In genomic region chr3:122295511-122295910, GRCm38 (mm10) we compare ENCODE assay signal across 8 mouse cellular contexts. TPM values are rescaled to one million over a fixed set of nuclear protein-coding genes. Genes with fewer than 3 reads are reported as not detected.
DNase-seq lines count a peak whose midpoint lies in the region; ATAC-seq and TF ChIP-seq lines count a peak whose summit lies in the region.

No protein-coding gene starts in this region.

- H3K4me2 ChIP-seq in limb, embryonic 12.5 days = no peak overlapping the region
- H3K4me2 ChIP-seq in midbrain, embryonic 13.5 days (replicated peaks) = no peak overlapping the region

- peak; percentile 31 to 42 for DNase-seq in cerebellum, adult 2 months
- no peak for DNase-seq in cerebellum, adult 8-10 months
- peak; percentile 93 for DNase-seq in ES-CJ7 (ENCODE audit: low read depth, low spot score)
- DNase-seq in cerebellum, postnatal 14 days = peak; percentile 47 to 67
- DNase-seq in heart, postnatal 4 days = peak; percentile 70
- peak; percentile 82 for DNase-seq in splenic B cell, adult 2 months (ENCODE audit: low read depth, low spot score)

- H3K4me1 ChIP-seq in cerebellum, adult 2 months (ENCODE audit: control insufficient read depth, insufficient read depth, low read length) = peaks cover 4% of the 10 kb centered on the region
- H3K4me1 ChIP-seq in limb, embryonic 12.5 days (replicated peaks) = peaks cover 38% of the 10 kb centered on the region
- H3K4me1 ChIP-seq in midbrain, embryonic 13.5 days (replicated peaks) = peaks cover 60% of the 10 kb centered on the region

- no peak for TF ChIP-seq POLR2A in cerebellum, adult 2 months (IDR thresholded peaks at IDR 0.05; ENCODE audit: borderline replicate concordance, insufficient read depth, low read length)

- 27% methylated on average over 5 of the region's 5 CpGs for WGBS in cerebellum, adult 2 months
- 13% methylated on average over 5 of the region's 5 CpGs for WGBS in limb, embryonic 12.5 days
- 12% methylated on average over 5 of the region's 5 CpGs for WGBS in midbrain, embryonic 13.5 days

- no peaks in the 10 kb centered on the region for H3K36me3 ChIP-seq in limb, embryonic 12.5 days
- H3K36me3 ChIP-seq in midbrain, embryonic 13.5 days = no peaks in the 10 kb centered on the region
- no peaks in the 10 kb centered on the region for H3K36me3 ChIP-seq in splenic B cell, adult 2 months (ENCODE audit: control insufficient read depth, insufficient read depth, low read length, poor library complexity, severe bottlenecking)

- no peaks in the 10 kb centered on the region for H3K9me3 ChIP-seq in limb, embryonic 12.5 days
- H3K9me3 ChIP-seq in midbrain, embryonic 13.5 days = no peaks in the 10 kb centered on the region

- no peak overlapping the region for H3K9ac ChIP-seq in limb, embryonic 12.5 days (replicated peaks)
- H3K9ac ChIP-seq in midbrain, embryonic 13.5 days (replicated peaks) = no peak overlapping the region

- H3K27me3 ChIP-seq in cerebellum, adult 2 months (ENCODE audit: control insufficient read depth, insufficient read depth, low read length) = no peaks in the 10 kb centered on the region
- H3K27me3 ChIP-seq in limb, embryonic 12.5 days = no peaks in the 10 kb centered on the region
- no peaks in the 10 kb centered on the region for H3K27me3 ChIP-seq in midbrain, embryonic 13.5 days
- no peaks in the 10 kb centered on the region for H3K27me3 ChIP-seq in splenic B cell, adult 2 months (ENCODE audit: control insufficient read depth, insufficient read depth, low read length, poor library complexity, severe bottlenecking)

- TF ChIP-seq CTCF in cerebellum, adult 2 months (IDR thresholded peaks at IDR 0.05; ENCODE audit: borderline replicate concordance, insufficient read depth, low read depth, low read length) = peak; percentile 62; the same call in 1 of the 2 replicates

- no peak for ATAC-seq in limb, embryonic 12.5 days (ENCODE audit: insufficient number of reproducible peaks, insufficient read depth, low FRiP score, low TSS enrichment, low read depth)
- ATAC-seq in midbrain, embryonic 13.5 days = no peak

- H3K4me3 ChIP-seq in cerebellum, adult 2 months (replicated peaks; ENCODE audit: insufficient read depth, low read depth, low read length) = no peak overlapping the region
- no peak overlapping the region for H3K4me3 ChIP-seq in limb, embryonic 12.5 days (replicated peaks)
- no peak overlapping the region for H3K4me3 ChIP-seq in midbrain, embryonic 13.5 days (replicated peaks)

- no peak overlapping the region for H3K27ac ChIP-seq in cerebellum, adult 2 months (ENCODE audit: insufficient read depth, low read length)
- H3K27ac ChIP-seq in limb, embryonic 12.5 days = peak overlapping the region; percentile 99
- H3K27ac ChIP-seq in midbrain, embryonic 13.5 days = peak overlapping the region; percentile 100

RNA-seq across cellular contexts. Expression of gene Bcar3, which starts 1.6 kb away (rescaled TPM):
- 17.2 and 19.5 TPM in 2 replicates for polyA plus RNA-seq in cerebellum, adult 2 months (2012; rRNA removed)
- total RNA-seq in heart, postnatal 4 days (2021) = 1 to 10 TPM; 8.8 to 9.5 TPM
- 6.9 and 7.6 TPM in 2 replicates for polyA plus RNA-seq in limb, embryonic 12.5 days (2016; fragmentation: Nextera tagmentation; extraction: Ambion mirVana)
- polyA plus RNA-seq in midbrain, embryonic 13.5 days (2015; fragmentation: Nextera tagmentation; extraction: Ambion mirVana) = 8.0 and 8.9 TPM in 2 replicates

RNA-seq across cellular contexts. Expression of gene Dnttip2, which starts 21.3 kb away (rescaled TPM):
- polyA plus RNA-seq in cerebellum, adult 2 months (2012; rRNA removed) = 24.2 and 24.3 TPM in 2 replicates
- 10 to 100 TPM; 28.9 to 30.8 TPM for total RNA-seq in heart, postnatal 4 days (2021)
- 86.5 and 90.5 TPM in 2 replicates for polyA plus RNA-seq in limb, embryonic 12.5 days (2016; fragmentation: Nextera tagmentation; extraction: Ambion mirVana)
- polyA plus RNA-seq in midbrain, embryonic 13.5 days (2015; fragmentation: Nextera tagmentation; extraction: Ambion mirVana) = 62.9 and 68.4 TPM in 2 replicates

RNA-seq across cellular contexts. Expression of gene Gclm, which starts 50.2 kb away (rescaled TPM):
- polyA plus RNA-seq in cerebellum, adult 2 months (2012; rRNA removed) = 75.4 and 78.6 TPM in 2 replicates
- total RNA-seq in heart, postnatal 4 days (2021) = 10 to 100 TPM; 43.9 to 58.5 TPM
- 60.7 and 64.0 TPM in 2 replicates for polyA plus RNA-seq in limb, embryonic 12.5 days (2016; fragmentation: Nextera tagmentation; extraction: Ambion mirVana)
- polyA plus RNA-seq in midbrain, embryonic 13.5 days (2015; fragmentation: Nextera tagmentation; extraction: Ambion mirVana) = 39.7 and 45.2 TPM in 2 replicates
